Mouse (Mus musculus): ENCODE measurements around the gene Atg4a.

DNA sequence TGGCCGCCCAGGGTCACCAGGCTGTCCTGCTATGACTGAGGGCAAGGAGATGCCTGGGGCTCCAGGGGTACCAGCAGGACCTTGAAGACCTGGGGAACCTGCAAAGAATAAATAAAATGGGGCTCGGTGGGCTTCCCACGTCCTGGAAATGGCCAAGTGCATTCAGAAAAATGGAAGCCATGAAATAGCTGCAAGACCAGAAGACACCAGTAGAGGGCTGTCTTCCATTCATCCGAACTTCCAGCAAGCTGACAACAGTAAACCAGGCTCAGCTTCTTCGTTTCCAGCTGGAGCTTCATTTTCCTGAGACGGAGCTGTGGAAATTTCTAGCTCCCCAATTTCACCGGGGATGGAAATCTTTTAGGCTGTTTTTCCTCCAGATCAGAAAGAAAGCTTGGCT, 218.6 kb downstream of the Atg4a start:
- TF ChIP-seq CTCF (IDR thresholded peaks at IDR 0.05; ENCODE audit: low read depth, low read length) (no peak), POLR2A (IDR thresholded peaks at IDR 0.05; ENCODE audit: borderline replicate concordance, low read depth, low read length) (no peak)
